Mouse (Mus musculus) thymus, adult 2 months (tissue): ENCODE measurements around the gene Cry2. TPM values are rescaled to one million over a fixed set of nuclear protein-coding genes. Genes with fewer than 3 reads are reported as not detected.

Experiments used
- DNase-seq: peaks from one replicate; pipeline ENCODE4 v3.0.0; 2021
- H3K27ac ChIP-seq: fragments of 200-500 bp; 2 replicates; pipeline ENCODE4 v1.5.1; 2012; ENCODE audit warnings: low read length, control low read depth; ENCODE audit not compliant: control insufficient read depth, insufficient read depth
- H3K27me3 ChIP-seq: fragments of 200-500 bp; 2 replicates; pipeline ENCODE4 v1.6.1; 2012; ENCODE audit warnings: mild to moderate bottlenecking, low read length, moderate library complexity, mixed read lengths; ENCODE audit not compliant: control insufficient read depth, insufficient read depth
- H3K36me3 ChIP-seq: fragments of 200-500 bp; 2 replicates; pipeline ENCODE4 v1.6.1; 2012; ENCODE audit warnings: mild to moderate bottlenecking, low read length, moderate library complexity; ENCODE audit not compliant: control insufficient read depth, insufficient read depth
- H3K4me1 ChIP-seq: fragments of 200-500 bp; replicated peaks from 2 replicates; pipeline ENCODE4 v1.6.1; 2012; ENCODE audit warnings: low read length; ENCODE audit not compliant: control insufficient read depth, insufficient read depth
- H3K4me3 ChIP-seq: fragments of 200-500 bp; 2 replicates; pipeline ENCODE4 v1.5.1; 2012; ENCODE audit warnings: mild to moderate bottlenecking, low read length, control low read depth, moderate library complexity; ENCODE audit not compliant: control insufficient read depth, insufficient read depth
- CTCF ChIP-seq: fragments of 200-500 bp; IDR thresholded peaks from 2 replicates; pipeline ENCODE4 v1.5.1; 2012; ENCODE audit warnings: mild to moderate bottlenecking, control low read depth, low read length, moderate library complexity, borderline replicate concordance; ENCODE audit not compliant: control insufficient read depth, poor library complexity, insufficient read depth; ENCODE audit errors: extremely low read depth
- POLR2A ChIP-seq: fragments of 200-500 bp; IDR thresholded peaks from 2 replicates; pipeline ENCODE4 v1.6.1; 2012; ENCODE audit warnings: mild to moderate bottlenecking, low read length, control low read depth, moderate library complexity; ENCODE audit not compliant: control insufficient read depth, poor library complexity, insufficient read depth; ENCODE audit errors: extremely low read depth
- WGBS: fragments of 180-500 bp; shearing (Covaris S2); methylation state at CpG from one replicate; pipeline ENCODE4 v1.1.7; 2018; 5-methylcytosine and 5-hydroxymethylcytosine counted together
- polyA plus RNA-seq: library from polyadenylated mRNA; depleted of rRNA; stranded (reverse); fragments of >200 nt; gene quantifications from 2 replicates; pipeline ENCODE4 v1.2.3, GENCODE M21; 2012

Cry2 gene
- polyA plus RNA-seq, 1 experiment = 16.2 TPM

- no peak for TF ChIP-seq POLR2A
- TF ChIP-seq CTCF = no peak
- DNase-seq = no peak
- no peaks in the 10 kb centered on the region for H3K27me3 ChIP-seq
- H3K4me3 ChIP-seq = no peak overlapping the region
- WGBS = 56% methylated on average over 9 of the region's 9 CpGs
- H3K4me1 ChIP-seq = peaks cover 47% of the 10 kb centered on the region
- H3K36me3 ChIP-seq = 0 out of 2 replicates have a peak, but pooled peaks cover 4% of the 10 kb centered on the region
- H3K27ac ChIP-seq = peak overlapping the region; percentile 86
Observed at GRCm38 (mm10) chr2:92372767-92373436, 60.9 kb downstream of the Cry2 start.

- DNase-seq = no peak
Observed at GRCm38 (mm10) chr2:92371971-92372690, 61.7 kb downstream of the Cry2 start.

GRCm38 (mm10) chr2:92370821-92371805 lies 62.7 kb downstream of the Cry2 start:
- H3K27ac ChIP-seq = no peak overlapping the region
- H3K36me3 ChIP-seq = no peaks in the 10 kb centered on the region
- WGBS = 25% methylated on average over 45 of the region's 45 CpGs
- peaks cover 48% of the 10 kb centered on the region for H3K4me1 ChIP-seq
- peak; percentile 27 for DNase-seq
- no peaks in the 10 kb centered on the region for H3K27me3 ChIP-seq
- no peak for TF ChIP-seq CTCF
- no peak for TF ChIP-seq POLR2A
- peak overlapping the region; percentile 40 for H3K4me3 ChIP-seq

More at GRCm38 (mm10) chr2:92371971-92372690, 61.7 kb downstream of the Cry2 start:
- Histone ChIP-seq H3K4me3 (no peak overlapping the region), H3K36me3 (no peaks in the 10 kb centered on the region), H3K27me3 (no peaks in the 10 kb centered on the region), H3K4me1 (peaks cover 51% of the 10 kb centered on the region), H3K27ac (peak overlapping the region; percentile 32; the same call in 1 of the 2 replicates)
- TF ChIP-seq CTCF (no peak), POLR2A (no peak)
- WGBS = 93% methylated on average over 10 of the region's 10 CpGs

GRCm38 (mm10) chr2:92370375-92370774 lies 63.5 kb downstream of the Cry2 start:
- H3K36me3 ChIP-seq = no peaks in the 10 kb centered on the region
- H3K27me3 ChIP-seq = no peaks in the 10 kb centered on the region
- 28% methylated on average over 19 of the region's 19 CpGs for WGBS
- no peak overlapping the region for H3K27ac ChIP-seq
- H3K4me3 ChIP-seq = peak overlapping the region; percentile 40
- DNase-seq = no peak
- peaks cover 43% of the 10 kb centered on the region for H3K4me1 ChIP-seq
- TF ChIP-seq POLR2A = no peak
- TF ChIP-seq CTCF = no peak

GRCm38 (mm10) chr2:92367383-92368029 lies 66.3 kb downstream of the Cry2 start:
- whole genome bisulfite sequencing = 57% methylated on average over 20 of the region's 20 CpGs
- no peaks in the 10 kb centered on the region for H3K27me3 ChIP-seq
- DNase-seq = no peak
- TF ChIP-seq CTCF (no peak), POLR2A (no peak)
- no peak overlapping the region for H3K4me3 ChIP-seq
- H3K4me1 ChIP-seq = peaks cover 24% of the 10 kb centered on the region
- no peaks in the 10 kb centered on the region for H3K36me3 ChIP-seq
- H3K27ac ChIP-seq = no peak overlapping the region
